Mouse (Mus musculus) lung, postnatal 4 days (tissue): ENCODE measurements around the gene Flnb.

Experiments
- DNase-seq, 2 experiments: peaks; one replicate each; pipeline ENCODE4 v3.0.0; 2021

The Flnb gene

GRCm38 (mm10) chr14:7826151-7826937 lies 8.6 kb downstream of the Flnb start:
- DNase-seq, result peak; percentile 39 to 57

GRCm38 (mm10) chr14:7829181-7829580 lies 11.4 kb downstream of the Flnb start:
- no peak for DNase-seq

- DNase-seq, result no peak
Observed at GRCm38 (mm10) chr14:7831770-7832439, 14.1 kb downstream of the Flnb start.

GRCm38 (mm10) chr14:7832440-7832783 lies 14.7 kb downstream of the Flnb start:
- no peak for DNase-seq

GRCm38 (mm10) chr14:7833458-7833857 lies 15.7 kb downstream of the Flnb start:
- DNase-seq, result no peak

GRCm38 (mm10) chr14:7838564-7839089 lies 20.9 kb downstream of the Flnb start:
- DNase-seq, result no peak

GRCm38 (mm10) chr14:7839950-7840514 lies 22.3 kb downstream of the Flnb start:
- DNase-seq, result no peak

- DNase-seq, result no peak
Observed at GRCm38 (mm10) chr14:7842631-7843332, 25.0 kb downstream of the Flnb start.

GRCm38 (mm10) chr14:7846696-7847095 lies 28.9 kb downstream of the Flnb start:
- no peak for DNase-seq

- DNase-seq, result no peak
Observed at GRCm38 (mm10) chr14:7847746-7848232, 30.0 kb downstream of the Flnb start.

- no peak for DNase-seq
Observed at GRCm38 (mm10) chr14:7850913-7851312, 33.2 kb downstream of the Flnb start.

- peak; percentile 64 to 73 for DNase-seq
Observed at GRCm38 (mm10) chr14:7851543-7852065, 33.8 kb downstream of the Flnb start.

GRCm38 (mm10) chr14:7853691-7854090 lies 35.9 kb downstream of the Flnb start:
- peak; percentile 34 to 63 for DNase-seq

GRCm38 (mm10) chr14:7854366-7854765 lies 36.6 kb downstream of the Flnb start:
- DNase-seq, result no peak

GRCm38 (mm10) chr14:7855101-7855500 lies 37.3 kb downstream of the Flnb start:
- no peak for DNase-seq

- no peak for DNase-seq
Observed at GRCm38 (mm10) chr14:7855501-7855900, 37.7 kb downstream of the Flnb start.

- DNase-seq, result no peak
Observed at GRCm38 (mm10) chr14:7856348-7856747, 38.6 kb downstream of the Flnb start.

GRCm38 (mm10) chr14:7857835-7858234 lies 40.1 kb downstream of the Flnb start:
- DNase-seq, result no peak

- DNase-seq, result no peak
Observed at GRCm38 (mm10) chr14:7858430-7858829, 40.7 kb downstream of the Flnb start.

- no peak for DNase-seq
Observed at GRCm38 (mm10) chr14:7860525-7861154, 42.9 kb downstream of the Flnb start.

GRCm38 (mm10) chr14:7861275-7861674 lies 43.5 kb downstream of the Flnb start:
- no peak for DNase-seq

GRCm38 (mm10) chr14:7862226-7862625 lies 44.5 kb downstream of the Flnb start:
- DNase-seq, result no peak
